Mouse (Mus musculus) heart, adult 8-10 months (tissue): Measurements from ENCODE around the gene Pde4a. TPM values are rescaled to one million over a fixed set of nuclear protein-coding genes. Genes with fewer than 3 reads are reported as not detected.
A peak's percentile ranks its signal among the peaks of the same experiment; 100 is the strongest.
"Not testable (repeated sequence)": the region's sequence is repeated elsewhere in the genome, so short reads cannot be mapped to it uniquely, and the experiment has no call there.

Source experiments
- DNase-seq: peaks from one replicate; pipeline ENCODE4 v3.0.0; 2022; ENCODE audit warnings: low spot score
- total RNA-seq, 4 experiments: library from RNA; stranded (reverse); gene quantifications; 2 replicates each; pipeline ENCODE4 v1.2.4; 2022

Gene Pde4a
- total RNA-seq, 4 experiments from 2014 or later: 48.5 to 75.4 (median 62.1) TPM

GRCm38 (mm10) chr9:21181421-21182220 is 16.1 kb downstream of the Pde4a start:
- DNase-seq: no peak

DNA sequence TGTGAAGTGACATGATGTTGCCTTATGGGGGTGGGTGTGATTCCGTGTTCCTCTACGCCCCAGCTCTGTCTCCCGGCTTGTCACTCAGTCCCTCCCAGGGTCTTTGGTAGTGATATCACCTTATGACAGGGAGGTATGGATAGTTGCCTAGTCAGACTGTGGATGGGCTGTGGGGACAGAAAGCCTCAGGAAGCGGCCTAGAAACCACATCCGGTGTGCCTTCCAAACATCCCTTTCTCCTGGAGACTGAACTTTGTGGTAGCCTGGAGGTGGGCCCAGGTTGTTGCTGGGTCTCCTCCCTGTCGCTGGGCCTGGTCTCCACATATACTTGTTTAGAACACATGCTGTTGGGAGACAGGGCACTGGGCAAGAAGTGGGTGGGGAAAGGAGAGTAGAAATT is 17.9 kb downstream of the Pde4a start:
- no peak for DNase-seq

- DNase-seq: peak; percentile 49
These were observed 18.4 kb downstream of the Pde4a start for GRCm38 (mm10) chr9:21183905-21184413.

GRCm38 (mm10) chr9:21184733-21185132 is 19.2 kb downstream of the Pde4a start:
- DNase-seq: peak; percentile 53

DNA sequence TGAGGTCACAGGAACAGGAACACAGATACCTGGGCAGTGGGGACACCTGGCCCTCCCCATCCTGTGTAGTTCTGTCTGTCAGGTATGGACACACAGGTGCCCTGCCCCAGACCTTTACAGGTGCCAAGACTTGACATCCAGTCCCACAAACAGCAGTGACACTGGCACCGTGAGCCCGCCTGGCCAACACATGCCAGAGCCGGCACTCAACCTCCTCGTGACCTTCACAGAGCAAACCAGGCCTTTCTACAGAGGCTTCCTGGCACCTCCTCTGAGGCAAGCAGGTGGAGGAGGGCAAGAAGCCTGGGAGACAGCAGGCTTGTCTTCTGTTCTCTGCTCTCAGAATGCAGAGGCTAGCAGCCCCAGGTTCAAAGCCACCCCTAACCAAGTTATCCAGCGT is 19.9 kb downstream of the Pde4a start:
- no peak for DNase-seq

GRCm38 (mm10) chr9:21189905-21190304 is 24.4 kb downstream of the Pde4a start:
- DNase-seq: no peak

DNA sequence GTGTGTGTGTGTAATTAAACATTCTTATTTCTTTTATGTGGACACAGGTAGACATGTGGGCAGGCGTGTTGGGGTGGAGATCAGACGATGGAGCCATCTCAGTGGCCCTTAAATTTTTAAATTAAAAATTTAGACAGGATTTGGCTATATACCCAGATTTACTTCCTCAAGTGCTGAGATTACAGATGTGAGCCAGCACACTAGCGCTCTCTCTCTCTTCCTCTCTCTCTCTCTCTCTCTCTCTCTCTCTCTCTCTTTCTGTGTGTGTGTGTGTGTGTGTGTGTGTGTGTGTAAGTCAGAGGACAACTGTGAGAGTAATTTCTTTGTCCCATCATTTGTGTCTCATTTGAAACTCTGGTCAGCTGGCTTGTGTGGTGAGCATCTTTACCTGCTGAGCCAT is 25.2 kb downstream of the Pde4a start:
- DNase-seq: no peak

DNA sequence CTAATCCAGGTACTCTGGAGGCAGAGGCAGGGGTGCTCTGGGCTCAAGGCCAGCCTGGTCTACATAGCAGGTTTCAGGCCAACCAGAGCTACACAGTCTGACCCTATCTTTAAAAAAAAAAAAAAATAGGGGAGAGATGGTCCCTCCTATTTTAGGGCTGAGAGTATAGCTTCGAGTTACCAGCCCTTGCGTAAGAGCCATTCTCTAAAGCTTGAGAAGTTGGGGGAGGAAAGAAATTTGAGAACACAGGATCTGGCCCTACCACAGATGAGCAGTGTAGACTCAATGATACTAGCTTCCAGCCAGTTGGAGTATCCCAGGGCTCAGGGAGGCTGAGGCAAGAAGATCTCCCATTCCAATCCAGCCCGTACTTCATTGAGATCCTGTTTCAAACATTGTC is 28.3 kb downstream of the Pde4a start:
- no peak for DNase-seq

- DNase-seq: no peak
These were observed 29.4 kb downstream of the Pde4a start for GRCm38 (mm10) chr9:21194787-21195493.

- not testable (repeated sequence) for DNase-seq
These were observed 30.4 kb downstream of the Pde4a start for GRCm38 (mm10) chr9:21195736-21196505.

GRCm38 (mm10) chr9:21196521-21197433 is 31.3 kb downstream of the Pde4a start:
- no peak for DNase-seq

DNA sequence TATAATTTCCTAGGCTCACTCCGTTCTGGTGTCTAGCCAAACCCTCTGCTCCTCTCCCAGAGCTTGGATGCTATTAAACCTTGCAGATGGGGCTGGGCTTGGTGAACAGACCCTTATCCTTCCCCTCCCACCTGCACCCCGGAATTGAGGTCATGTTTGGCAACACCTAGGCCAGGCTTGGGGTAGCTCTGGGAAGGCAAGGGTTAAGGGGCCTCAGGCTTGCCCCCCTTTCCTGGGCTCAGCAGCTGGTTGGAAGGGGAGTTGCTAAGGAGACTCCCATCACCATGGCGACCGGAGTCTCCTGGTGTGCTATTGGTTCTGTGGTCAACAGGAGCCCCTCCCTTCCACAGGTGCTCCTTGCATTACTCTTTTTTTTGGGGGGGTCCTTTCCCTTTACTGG is 32.5 kb downstream of the Pde4a start:
- DNase-seq: no peak

- DNase-seq: no peak
These were observed 33.4 kb downstream of the Pde4a start for GRCm38 (mm10) chr9:21198960-21199359.

- no peak for DNase-seq
These were observed 38.6 kb downstream of the Pde4a start for GRCm38 (mm10) chr9:21204156-21204527.

DNA sequence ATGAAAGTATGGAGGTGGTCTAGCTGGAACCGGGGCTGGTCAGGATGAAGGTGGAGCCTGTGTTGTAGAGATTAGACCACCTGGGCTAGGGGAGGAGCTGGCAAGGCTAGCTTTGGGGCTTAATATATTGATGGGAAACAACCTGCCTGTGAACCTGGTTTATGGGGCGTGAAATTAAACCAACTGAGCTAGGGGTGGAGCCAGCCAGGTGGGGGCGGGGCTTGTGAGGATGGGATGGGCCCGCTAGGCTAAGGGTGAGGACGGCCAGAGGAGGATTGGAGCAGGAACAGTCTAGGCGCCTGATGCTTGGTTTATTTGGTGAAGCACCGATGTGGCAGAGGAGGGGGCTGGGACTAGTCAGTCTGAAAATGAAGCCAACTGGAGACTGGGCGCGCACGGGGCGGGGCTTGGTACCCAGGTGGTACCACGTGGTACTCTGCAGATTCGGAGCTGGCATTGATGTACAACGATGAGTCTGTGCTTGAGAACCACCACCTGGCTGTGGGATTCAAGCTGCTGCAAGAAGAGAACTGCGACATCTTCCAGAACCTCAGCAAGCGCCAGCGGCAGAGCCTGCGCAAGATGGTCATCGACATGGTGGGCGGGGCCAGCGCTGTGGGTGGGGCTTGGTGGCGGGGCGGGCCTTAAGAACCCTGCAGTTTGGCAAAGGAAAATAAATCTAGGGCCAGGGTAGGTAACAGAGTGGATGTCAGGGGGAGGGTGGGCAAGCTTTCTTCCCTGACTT is 39.2 kb downstream of the Pde4a start:
- no peak for DNase-seq

- no peak for DNase-seq
These were observed 41.3 kb downstream of the Pde4a start for GRCm38 (mm10) chr9:21206848-21207247.

DNA sequence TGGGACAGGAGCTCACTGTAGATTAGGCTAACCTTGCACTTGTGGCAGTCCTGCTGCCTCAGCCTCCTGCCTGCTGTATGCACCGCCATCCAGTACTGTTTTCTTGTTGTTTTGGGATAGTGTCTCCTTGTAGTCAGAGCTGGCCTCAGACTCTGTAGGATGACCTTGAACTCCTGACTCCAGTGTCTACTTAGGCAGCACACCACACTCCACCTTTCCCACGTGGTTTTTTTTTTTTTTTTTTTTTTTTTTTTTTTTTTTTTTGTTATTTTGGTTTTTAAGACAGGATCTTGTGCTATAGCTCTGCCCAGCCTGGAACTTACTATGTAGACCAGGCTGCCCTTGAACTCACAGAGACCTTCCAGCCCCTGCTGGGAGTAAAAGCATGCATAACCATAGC is 43.1 kb downstream of the Pde4a start:
- DNase-seq: no peak

DNA sequence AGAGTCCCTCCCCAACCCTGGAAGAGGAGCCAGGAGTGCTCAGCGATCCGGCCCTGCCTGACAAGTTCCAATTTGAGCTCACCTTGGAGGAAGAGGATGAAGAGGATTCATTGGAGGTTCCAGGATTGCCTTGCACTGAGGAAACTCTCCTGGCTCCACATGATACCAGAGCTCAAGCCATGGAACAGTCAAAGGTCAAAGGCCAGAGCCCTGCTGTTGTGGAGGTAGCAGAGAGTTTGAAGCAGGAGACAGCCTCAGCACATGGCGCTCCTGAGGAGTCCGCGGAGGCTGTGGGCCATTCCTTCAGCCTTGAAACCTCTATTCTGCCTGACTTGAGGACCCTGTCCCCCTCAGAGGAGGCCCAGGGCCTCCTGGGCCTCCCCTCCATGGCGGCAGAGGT is 45.3 kb downstream of the Pde4a start:
- DNase-seq: no peak

GRCm38 (mm10) chr9:21211624-21212023 is 46.1 kb downstream of the Pde4a start:
- DNase-seq: no peak

- no peak for DNase-seq
These were observed 48.2 kb downstream of the Pde4a start for GRCm38 (mm10) chr9:21213617-21214190.
